Mouse (Mus musculus): ENCODE results near the gene Mrps27. TPM values are rescaled to one million over a fixed set of nuclear protein-coding genes. Genes with fewer than 3 reads are reported as not detected.

Mrps27 gene
- polyA plus RNA-seq (2012; fragmentation: generic; extraction: Trizol): 50.4 TPM
- long read RNA-seq, experiment 1, transcript Mrps27-201 (11 exons, 1,849 nt): major isoform, 51 of 59 reads
- long read RNA-seq, experiment 1, partial matches to known transcripts: 5 of 59 reads
- long read RNA-seq, experiment 1, other reads (novel, unspliced or antisense): 3 of 59 reads
- long read RNA-seq, experiment 2, transcript Mrps27-201 (11 exons, 1,849 nt): major isoform, 326 of 346 reads
- long read RNA-seq, experiment 2, partial matches to known transcripts: 6 of 346 reads
- long read RNA-seq, experiment 2, other reads (novel, unspliced or antisense): 14 of 346 reads

GRCm38 (mm10) chr13:99344599-99345575 is at the start of gene Mrps27, which contains the start of gene Ptcd2:
TSS of gene Mrps27 (plus strand) at chr13:99344786.
TSS of gene Ptcd2 (minus strand) at chr13:99344705.
- H3K79me3 ChIP-seq (ENCODE audit: low read depth): peaks cover 19% of the 10 kb centered on the region
- H3K4me3 ChIP-seq (ENCODE audit: insufficient read depth, poor library complexity, severe bottlenecking): peak within 1 kb of the TSS; percentile 82
- peaks cover 38% of the 10 kb centered on the region for H3K36me3 ChIP-seq (ENCODE audit: control insufficient read depth, insufficient read depth)
- peaks cover 52% of the 10 kb centered on the region for H3K79me2 ChIP-seq (ENCODE audit: control insufficient read depth, insufficient read depth)
- no peaks in the 10 kb centered on the region for H3K27me3 ChIP-seq (ENCODE audit: control insufficient read depth, insufficient read depth, insufficient read length)
- peak within 1 kb of the TSS; percentile 96 for H3ac ChIP-seq (ENCODE audit: control insufficient read depth, insufficient read length, low read depth)
- TF ChIP-seq FOSL1 (IDR thresholded peaks at IDR 0.05; ENCODE audit: insufficient read depth, low read length, poor library complexity, severe bottlenecking): no peak
- TF ChIP-seq MAX (IDR thresholded peaks at IDR 0.05): no peak
- no peak for TF ChIP-seq MYOG (IDR thresholded peaks at IDR 0.05; ENCODE audit: control insufficient read depth, extremely low read depth, insufficient read length)
- no peak for TF ChIP-seq CTCF (IDR thresholded peaks at IDR 0.05; ENCODE audit: control insufficient read depth, insufficient read depth, insufficient read length)
- no peak for TF ChIP-seq CEBPB (IDR thresholded peaks at IDR 0.05; ENCODE audit: low read depth)
- TF ChIP-seq USF1 (IDR thresholded peaks at IDR 0.05; ENCODE audit: low read depth): no peak
- TF ChIP-seq MYOD1 (IDR thresholded peaks at IDR 0.05; ENCODE audit: control insufficient read depth, insufficient read length, low read depth): no peak

DNA sequence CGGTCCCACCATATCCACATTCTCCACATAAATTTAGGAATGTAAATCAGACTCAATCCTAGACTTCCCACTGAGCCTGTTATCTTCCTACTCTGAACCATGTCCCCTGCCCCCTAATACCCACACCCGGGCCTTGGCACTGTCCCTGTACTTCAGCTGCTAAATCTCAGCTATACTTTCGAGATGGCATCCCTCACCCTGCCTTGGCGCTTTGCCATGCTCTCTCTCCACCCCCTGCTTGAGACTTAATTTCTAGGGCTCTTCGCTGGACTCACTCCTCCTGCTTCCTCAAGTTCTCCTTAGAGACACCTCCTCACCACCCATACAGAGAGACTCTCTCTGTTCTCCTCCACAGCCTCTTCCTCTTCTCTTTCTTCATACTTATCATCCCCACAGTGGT is 44.7 kb upstream of the Mrps27 start:
- H3K79me2 ChIP-seq (ENCODE audit: control insufficient read depth, insufficient read depth): no peaks in the 10 kb centered on the region
- no peaks in the 10 kb centered on the region for H3K36me3 ChIP-seq (ENCODE audit: control insufficient read depth, insufficient read depth)
- H3K4me3 ChIP-seq (ENCODE audit: insufficient read depth, poor library complexity, severe bottlenecking): no peak overlapping the region
- H3ac ChIP-seq (ENCODE audit: control insufficient read depth, insufficient read length, low read depth): no peak overlapping the region
- H3K27me3 ChIP-seq (ENCODE audit: control insufficient read depth, insufficient read depth, insufficient read length): no peaks in the 10 kb centered on the region
- H3K79me3 ChIP-seq (ENCODE audit: low read depth): no peaks in the 10 kb centered on the region
- TF ChIP-seq MYOD1 (IDR thresholded peaks at IDR 0.05; ENCODE audit: control insufficient read depth, insufficient read length, low read depth) (no peak), USF1 (IDR thresholded peaks at IDR 0.05; ENCODE audit: low read depth) (no peak), CEBPB (IDR thresholded peaks at IDR 0.05; ENCODE audit: low read depth) (no peak), CTCF (IDR thresholded peaks at IDR 0.05; ENCODE audit: control insufficient read depth, insufficient read depth, insufficient read length) (no peak), MAX (IDR thresholded peaks at IDR 0.05) (no peak), FOSL1 (IDR thresholded peaks at IDR 0.05; ENCODE audit: insufficient read depth, low read length, poor library complexity, severe bottlenecking) (no peak), MYOG (IDR thresholded peaks at IDR 0.05; ENCODE audit: control insufficient read depth, extremely low read depth, insufficient read length) (no peak)

- TF ChIP-seq CEBPB (IDR thresholded peaks at IDR 0.05; ENCODE audit: low read depth) (no peak), MAX (IDR thresholded peaks at IDR 0.05) (no peak), FOSL1 (IDR thresholded peaks at IDR 0.05; ENCODE audit: insufficient read depth, low read length, poor library complexity, severe bottlenecking) (no peak), CTCF (IDR thresholded peaks at IDR 0.05; ENCODE audit: control insufficient read depth, insufficient read depth, insufficient read length) (no peak), USF1 (IDR thresholded peaks at IDR 0.05; ENCODE audit: low read depth) (no peak), MYOD1 (IDR thresholded peaks at IDR 0.05; ENCODE audit: control insufficient read depth, insufficient read length, low read depth) (no peak), MYOG (IDR thresholded peaks at IDR 0.05; ENCODE audit: control insufficient read depth, extremely low read depth, insufficient read length) (no peak)
- no peaks in the 10 kb centered on the region for H3K27me3 ChIP-seq (ENCODE audit: control insufficient read depth, insufficient read depth, insufficient read length)
These were observed 40.7 kb upstream of the Mrps27 start for GRCm38 (mm10) chr13:99303846-99304245.

GRCm38 (mm10) chr13:99304365-99304764 is 40.2 kb upstream of the Mrps27 start:
- Histone ChIP-seq H3K79me3 (ENCODE audit: low read depth) (no peaks in the 10 kb centered on the region), H3K36me3 (ENCODE audit: control insufficient read depth, insufficient read depth) (no peaks in the 10 kb centered on the region), H3K4me3 (ENCODE audit: insufficient read depth, poor library complexity, severe bottlenecking) (no peak overlapping the region), H3K27me3 (ENCODE audit: control insufficient read depth, insufficient read depth, insufficient read length) (no peaks in the 10 kb centered on the region), H3ac (ENCODE audit: control insufficient read depth, insufficient read length, low read depth) (no peak overlapping the region), H3K79me2 (ENCODE audit: control insufficient read depth, insufficient read depth) (no peaks in the 10 kb centered on the region)
- no peak for TF ChIP-seq MAX (IDR thresholded peaks at IDR 0.05)
- TF ChIP-seq CEBPB (IDR thresholded peaks at IDR 0.05; ENCODE audit: low read depth): peak; percentile 49
- peak; percentile 88 for TF ChIP-seq MYOD1 (IDR thresholded peaks at IDR 0.05; ENCODE audit: control insufficient read depth, insufficient read length, low read depth)
- TF ChIP-seq USF1 (IDR thresholded peaks at IDR 0.05; ENCODE audit: low read depth): no peak
- TF ChIP-seq FOSL1 (IDR thresholded peaks at IDR 0.05; ENCODE audit: insufficient read depth, low read length, poor library complexity, severe bottlenecking): no peak

More at GRCm38 (mm10) chr13:99303846-99304245, 40.7 kb upstream of the Mrps27 start:
- Histone ChIP-seq H3K36me3 (ENCODE audit: control insufficient read depth, insufficient read depth) (no peaks in the 10 kb centered on the region), H3K79me2 (ENCODE audit: control insufficient read depth, insufficient read depth) (no peaks in the 10 kb centered on the region), H3K79me3 (ENCODE audit: low read depth) (no peaks in the 10 kb centered on the region), H3K4me3 (ENCODE audit: insufficient read depth, poor library complexity, severe bottlenecking) (no peak overlapping the region), H3ac (ENCODE audit: control insufficient read depth, insufficient read length, low read depth) (no peak overlapping the region)

DNA sequence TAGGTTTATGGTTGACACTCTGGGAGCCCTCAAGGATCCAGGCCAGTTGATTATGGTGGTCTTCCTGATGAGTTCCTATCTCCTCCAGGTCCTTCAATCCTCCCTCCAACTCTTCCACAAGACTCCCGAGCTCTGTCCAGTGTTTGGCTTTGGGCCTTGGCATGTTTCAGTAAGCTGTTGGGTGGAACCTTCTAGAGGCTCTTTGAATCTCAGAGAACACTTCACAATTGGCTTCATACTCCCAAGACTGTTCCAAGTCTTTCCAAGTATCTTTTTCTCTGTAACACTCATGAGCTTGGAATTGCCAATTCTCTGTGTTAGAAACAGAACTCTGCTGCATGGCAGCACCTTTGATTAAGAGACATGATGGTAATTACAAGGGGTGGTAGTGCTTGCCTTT is 39.4 kb upstream of the Mrps27 start:
- H3K36me3 ChIP-seq (ENCODE audit: control insufficient read depth, insufficient read depth): no peaks in the 10 kb centered on the region
- no peaks in the 10 kb centered on the region for H3K79me3 ChIP-seq (ENCODE audit: low read depth)
- TF ChIP-seq FOSL1 (IDR thresholded peaks at IDR 0.05; ENCODE audit: insufficient read depth, low read length, poor library complexity, severe bottlenecking) (no peak), MYOD1 (IDR thresholded peaks at IDR 0.05; ENCODE audit: control insufficient read depth, insufficient read length, low read depth) (no peak), MYOG (IDR thresholded peaks at IDR 0.05; ENCODE audit: control insufficient read depth, extremely low read depth, insufficient read length) (no peak), USF1 (IDR thresholded peaks at IDR 0.05; ENCODE audit: low read depth) (no peak), CEBPB (IDR thresholded peaks at IDR 0.05; ENCODE audit: low read depth) (no peak), MAX (IDR thresholded peaks at IDR 0.05) (no peak), CTCF (IDR thresholded peaks at IDR 0.05; ENCODE audit: control insufficient read depth, insufficient read depth, insufficient read length) (no peak)

More for the DNA sequence above, 39.4 kb upstream of the Mrps27 start:
- Histone ChIP-seq H3K27me3 (ENCODE audit: control insufficient read depth, insufficient read depth, insufficient read length) (no peaks in the 10 kb centered on the region), H3K4me3 (ENCODE audit: insufficient read depth, poor library complexity, severe bottlenecking) (no peak overlapping the region), H3K79me2 (ENCODE audit: control insufficient read depth, insufficient read depth) (no peaks in the 10 kb centered on the region), H3ac (ENCODE audit: control insufficient read depth, insufficient read length, low read depth) (no peak overlapping the region)

Data from C2C12 (cell line).